Mouse (Mus musculus): ENCODE measurements around the gene Erbb4. TPM values are rescaled to one million over a fixed set of nuclear protein-coding genes. Genes with fewer than 3 reads are reported as not detected.

Erbb4 gene
- polyA plus RNA-seq, 1 experiment from 2014 or later: 1.3 TPM

GRCm38 (mm10) chr1:68874954-68875353 lies 232.9 kb downstream of the Erbb4 start:
- ATAC-seq (replicated peaks; ENCODE audit: insufficient number of reproducible peaks, low FRiP score, low TSS enrichment, low read depth): no peak
- Histone ChIP-seq H3K9me3 (replicated peaks; ENCODE audit: control insufficient read depth, low read length) (no peaks in the 10 kb centered on the region), H3K27ac (replicated peaks; ENCODE audit: low read depth, low read length) (no peak overlapping the region), H3K27me3 (ENCODE audit: control insufficient read depth, insufficient read depth, low read length) (no peaks in the 10 kb centered on the region), H3K4me2 (ENCODE audit: low read depth, low read length) (no peak overlapping the region), H3K36me3 (replicated peaks; ENCODE audit: control insufficient read depth, insufficient read depth, low read depth, low read length) (no peaks in the 10 kb centered on the region), H3K4me3 (ENCODE audit: low read depth, low read length) (no peak overlapping the region), H3K9ac (replicated peaks; ENCODE audit: low read length) (no peak overlapping the region), H3K4me1 (ENCODE audit: control insufficient read depth, insufficient read depth, low read length) (no peaks in the 10 kb centered on the region)
- no peak for DNase-seq (ENCODE audit: low spot score)
- 59% methylated on average over 8 of the region's 8 CpGs for WGBS

DNA sequence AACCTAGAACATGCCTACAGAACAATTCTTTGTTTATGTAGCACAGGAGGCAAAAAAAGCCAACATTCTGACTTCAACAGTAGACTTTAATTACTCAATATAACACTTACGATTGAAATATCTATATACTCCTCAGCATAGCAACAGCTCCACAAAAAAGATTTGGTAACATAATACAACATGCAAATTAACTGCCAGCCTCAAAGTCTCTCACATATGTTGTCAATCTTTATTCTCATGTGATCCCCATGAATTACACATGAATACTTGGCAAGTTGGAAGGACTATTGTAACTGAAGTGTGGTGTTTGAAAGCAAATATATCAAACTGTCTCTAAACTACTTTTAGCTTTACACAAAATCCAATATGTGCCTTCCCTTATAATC lies 234.2 kb downstream of the Erbb4 start:
- Histone ChIP-seq H3K4me1 (ENCODE audit: control insufficient read depth, insufficient read depth, low read length) (no peaks in the 10 kb centered on the region), H3K9me3 (replicated peaks; ENCODE audit: control insufficient read depth, low read length) (no peaks in the 10 kb centered on the region), H3K4me3 (ENCODE audit: low read depth, low read length) (no peak overlapping the region), H3K4me2 (ENCODE audit: low read depth, low read length) (no peak overlapping the region), H3K27ac (replicated peaks; ENCODE audit: low read depth, low read length) (no peak overlapping the region), H3K9ac (replicated peaks; ENCODE audit: low read length) (no peak overlapping the region), H3K27me3 (ENCODE audit: control insufficient read depth, insufficient read depth, low read length) (no peaks in the 10 kb centered on the region), H3K36me3 (replicated peaks; ENCODE audit: control insufficient read depth, insufficient read depth, low read depth, low read length) (no peaks in the 10 kb centered on the region)
- DNase-seq (ENCODE audit: low spot score) (no peak), ATAC-seq (replicated peaks; ENCODE audit: insufficient number of reproducible peaks, low FRiP score, low TSS enrichment, low read depth) (no peak)
- WGBS: 68% methylated on average over 1 of the region's 1 CpGs

DNA sequence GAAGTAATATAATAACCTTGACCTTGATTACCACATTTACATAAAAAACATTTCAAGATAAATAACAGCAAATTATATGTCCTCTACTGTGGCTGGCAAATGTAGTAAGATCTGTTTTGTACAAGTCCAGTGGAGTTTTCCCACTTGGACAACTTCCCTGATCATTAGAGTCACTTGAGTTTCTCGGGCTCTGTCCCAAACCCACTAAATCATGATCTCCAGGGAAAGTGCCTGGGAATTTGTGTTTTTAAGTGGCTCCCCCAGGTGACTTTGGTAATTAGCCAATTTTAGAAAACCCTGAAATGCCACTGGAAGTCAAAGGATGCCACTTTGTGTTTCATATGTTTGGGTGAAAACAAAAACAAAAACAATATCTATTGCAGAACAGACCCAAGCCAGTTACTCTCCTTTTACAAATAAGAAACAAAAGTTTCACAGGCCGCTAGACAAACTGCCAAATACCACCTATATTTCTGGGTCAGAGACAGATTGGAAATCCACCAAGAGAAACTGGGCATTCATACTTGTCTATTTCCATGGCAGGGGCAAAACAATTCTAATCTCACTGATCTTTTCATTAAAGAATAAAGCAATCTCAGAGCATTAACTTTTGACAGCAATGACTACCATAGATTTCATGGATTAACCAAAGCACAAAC lies 234.8 kb downstream of the Erbb4 start:
- Histone ChIP-seq H3K27ac (replicated peaks; ENCODE audit: low read depth, low read length) (no peak overlapping the region), H3K4me2 (ENCODE audit: low read depth, low read length) (no peak overlapping the region), H3K9ac (replicated peaks; ENCODE audit: low read length) (no peak overlapping the region), H3K9me3 (replicated peaks; ENCODE audit: control insufficient read depth, low read length) (no peaks in the 10 kb centered on the region), H3K4me3 (ENCODE audit: low read depth, low read length) (no peak overlapping the region), H3K4me1 (ENCODE audit: control insufficient read depth, insufficient read depth, low read length) (no peaks in the 10 kb centered on the region), H3K27me3 (ENCODE audit: control insufficient read depth, insufficient read depth, low read length) (no peaks in the 10 kb centered on the region), H3K36me3 (replicated peaks; ENCODE audit: control insufficient read depth, insufficient read depth, low read depth, low read length) (no peaks in the 10 kb centered on the region)
- 80% methylated on average over 2 of the region's 2 CpGs for WGBS
- DNase-seq (ENCODE audit: low spot score) (no peak), ATAC-seq (replicated peaks; ENCODE audit: insufficient number of reproducible peaks, low FRiP score, low TSS enrichment, low read depth) (no peak)

DNA sequence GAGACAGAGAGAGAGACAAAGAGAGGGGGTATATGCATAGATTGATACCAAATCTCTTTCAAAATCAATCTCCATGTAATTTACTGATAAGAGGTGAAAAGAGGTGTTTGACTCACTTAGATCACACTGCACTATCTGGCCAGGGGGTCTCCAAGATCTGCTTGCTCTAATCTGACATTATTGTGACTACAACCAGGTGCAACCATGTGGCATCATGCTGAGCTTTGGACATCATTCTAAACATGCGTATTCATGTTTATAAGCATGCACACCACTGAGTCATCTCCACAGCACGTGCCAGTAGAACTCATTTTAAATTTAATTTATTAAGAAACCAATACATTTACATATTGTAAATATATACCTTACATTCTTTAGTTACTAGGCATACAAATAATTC lies 247.5 kb downstream of the Erbb4 start:
- no peaks in the 10 kb centered on the region for H3K9me3 ChIP-seq (replicated peaks; ENCODE audit: control insufficient read depth, low read length)
- WGBS: 94% methylated on average over 2 of the region's 2 CpGs
- H3K4me2 ChIP-seq (ENCODE audit: low read depth, low read length): no peak overlapping the region
- no peak for DNase-seq (ENCODE audit: low spot score)
- no peak overlapping the region for H3K27ac ChIP-seq (replicated peaks; ENCODE audit: low read depth, low read length)
- no peaks in the 10 kb centered on the region for H3K27me3 ChIP-seq (ENCODE audit: control insufficient read depth, insufficient read depth, low read length)
- H3K4me3 ChIP-seq (ENCODE audit: low read depth, low read length): no peak overlapping the region
- no peak for ATAC-seq (replicated peaks; ENCODE audit: insufficient number of reproducible peaks, low FRiP score, low TSS enrichment, low read depth)
- H3K9ac ChIP-seq (replicated peaks; ENCODE audit: low read length): no peak overlapping the region
- H3K4me1 ChIP-seq (ENCODE audit: control insufficient read depth, insufficient read depth, low read length): no peaks in the 10 kb centered on the region
- H3K36me3 ChIP-seq (replicated peaks; ENCODE audit: control insufficient read depth, insufficient read depth, low read depth, low read length): no peaks in the 10 kb centered on the region

- Histone ChIP-seq H3K27me3 (ENCODE audit: control insufficient read depth, insufficient read depth, low read length) (no peaks in the 10 kb centered on the region), H3K4me3 (ENCODE audit: low read depth, low read length) (no peak overlapping the region), H3K9me3 (replicated peaks; ENCODE audit: control insufficient read depth, low read length) (no peaks in the 10 kb centered on the region), H3K9ac (replicated peaks; ENCODE audit: low read length) (no peak overlapping the region), H3K36me3 (replicated peaks; ENCODE audit: control insufficient read depth, insufficient read depth, low read depth, low read length) (no peaks in the 10 kb centered on the region), H3K4me1 (ENCODE audit: control insufficient read depth, insufficient read depth, low read length) (no peaks in the 10 kb centered on the region), H3K27ac (replicated peaks; ENCODE audit: low read depth, low read length) (no peak overlapping the region), H3K4me2 (ENCODE audit: low read depth, low read length) (no peak overlapping the region)
- DNase-seq (ENCODE audit: low spot score): no peak
- 89% methylated on average over 4 of the region's 4 CpGs for WGBS
- no peak for ATAC-seq (replicated peaks; ENCODE audit: insufficient number of reproducible peaks, low FRiP score, low TSS enrichment, low read depth)
These were observed 248.4 kb downstream of the Erbb4 start for GRCm38 (mm10) chr1:68859480-68859879.

DNA sequence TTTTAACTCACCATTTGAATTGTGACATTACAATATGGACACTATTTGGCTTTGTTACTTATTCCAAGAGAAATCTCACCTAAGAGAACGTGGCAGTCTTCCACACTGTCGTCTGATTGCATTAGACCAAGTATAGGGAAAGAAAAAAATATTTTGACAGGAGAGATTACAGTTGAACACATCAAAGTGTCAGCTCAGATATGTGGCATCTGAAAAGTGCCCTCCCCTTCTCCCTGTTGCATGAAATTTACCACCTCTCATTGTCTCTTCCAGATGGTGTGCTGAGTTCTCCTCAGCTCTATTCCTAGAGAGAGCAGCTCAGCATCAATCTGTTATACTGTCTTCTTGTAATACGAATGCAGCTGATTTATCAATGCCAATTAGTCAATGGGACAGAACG lies 268.5 kb downstream of the Erbb4 start:
- H3K9me3 ChIP-seq (replicated peaks; ENCODE audit: control insufficient read depth, low read length): no peaks in the 10 kb centered on the region
- H3K36me3 ChIP-seq (replicated peaks; ENCODE audit: control insufficient read depth, insufficient read depth, low read depth, low read length): no peaks in the 10 kb centered on the region
- H3K4me2 ChIP-seq (ENCODE audit: low read depth, low read length): no peak overlapping the region
- DNase-seq (ENCODE audit: low spot score): no peak
- 77% methylated on average over 4 of the region's 4 CpGs for WGBS
- no peak for ATAC-seq (replicated peaks; ENCODE audit: insufficient number of reproducible peaks, low FRiP score, low TSS enrichment, low read depth)
- H3K4me1 ChIP-seq (ENCODE audit: control insufficient read depth, insufficient read depth, low read length): no peaks in the 10 kb centered on the region
- H3K4me3 ChIP-seq (ENCODE audit: low read depth, low read length): no peak overlapping the region
- H3K9ac ChIP-seq (replicated peaks; ENCODE audit: low read length): no peak overlapping the region
- no peak overlapping the region for H3K27ac ChIP-seq (replicated peaks; ENCODE audit: low read depth, low read length)
- no peaks in the 10 kb centered on the region for H3K27me3 ChIP-seq (ENCODE audit: control insufficient read depth, insufficient read depth, low read length)

DNA sequence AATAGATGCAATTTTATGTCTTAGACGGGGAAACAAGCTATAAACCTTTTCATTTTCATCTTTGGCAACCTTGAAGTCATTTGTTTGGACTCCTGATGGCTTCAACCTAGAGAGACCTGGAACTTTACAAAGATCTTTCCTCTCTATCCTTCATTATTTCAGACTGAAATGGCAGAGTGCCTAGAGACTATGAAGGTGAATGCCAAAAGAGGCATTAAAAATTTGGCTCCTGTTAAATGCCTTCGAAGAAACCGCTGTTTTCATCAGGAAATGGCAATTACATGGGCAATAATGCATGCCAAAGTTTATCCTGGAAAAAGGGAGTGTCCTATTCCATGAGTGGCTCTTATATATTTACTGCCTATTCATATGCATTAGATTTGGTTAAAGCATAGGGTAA lies 273.2 kb downstream of the Erbb4 start:
- H3K36me3 ChIP-seq (replicated peaks; ENCODE audit: control insufficient read depth, insufficient read depth, low read depth, low read length): no peaks in the 10 kb centered on the region
- no peak overlapping the region for H3K4me3 ChIP-seq (ENCODE audit: low read depth, low read length)
- H3K27me3 ChIP-seq (ENCODE audit: control insufficient read depth, insufficient read depth, low read length): no peaks in the 10 kb centered on the region
- no peaks in the 10 kb centered on the region for H3K9me3 ChIP-seq (replicated peaks; ENCODE audit: control insufficient read depth, low read length)
- no peak for DNase-seq (ENCODE audit: low spot score)
- 77% methylated on average over 3 of the region's 3 CpGs for WGBS
- H3K4me2 ChIP-seq (ENCODE audit: low read depth, low read length): no peak overlapping the region
- no peak overlapping the region for H3K27ac ChIP-seq (replicated peaks; ENCODE audit: low read depth, low read length)
- no peaks in the 10 kb centered on the region for H3K4me1 ChIP-seq (ENCODE audit: control insufficient read depth, insufficient read depth, low read length)
- H3K9ac ChIP-seq (replicated peaks; ENCODE audit: low read length): no peak overlapping the region
- ATAC-seq (replicated peaks; ENCODE audit: insufficient number of reproducible peaks, low FRiP score, low TSS enrichment, low read depth): no peak

DNA sequence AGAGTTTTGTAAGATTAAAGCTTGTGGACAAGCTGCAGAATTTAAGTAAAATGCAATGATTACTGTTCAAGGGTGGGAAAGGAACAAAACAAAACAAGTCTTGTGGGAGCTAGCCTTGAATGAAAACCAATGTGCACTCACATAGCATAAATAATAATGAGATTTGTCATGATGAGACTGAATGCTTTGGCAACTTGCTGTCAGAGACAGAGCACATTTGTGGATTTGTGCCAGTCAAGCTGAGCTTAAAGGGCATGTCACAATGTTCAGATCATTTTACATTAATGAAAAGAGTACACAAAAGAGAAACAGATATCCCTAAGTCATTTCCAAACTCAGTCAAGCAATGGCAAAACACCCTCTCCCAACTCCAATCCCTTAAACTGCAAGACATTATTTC lies 275.8 kb downstream of the Erbb4 start:
- Histone ChIP-seq H3K27me3 (ENCODE audit: control insufficient read depth, insufficient read depth, low read length) (no peaks in the 10 kb centered on the region), H3K4me3 (ENCODE audit: low read depth, low read length) (no peak overlapping the region), H3K27ac (replicated peaks; ENCODE audit: low read depth, low read length) (no peak overlapping the region), H3K4me1 (ENCODE audit: control insufficient read depth, insufficient read depth, low read length) (no peaks in the 10 kb centered on the region), H3K9me3 (replicated peaks; ENCODE audit: control insufficient read depth, low read length) (no peaks in the 10 kb centered on the region), H3K36me3 (replicated peaks; ENCODE audit: control insufficient read depth, insufficient read depth, low read depth, low read length) (no peaks in the 10 kb centered on the region), H3K4me2 (ENCODE audit: low read depth, low read length) (no peak overlapping the region), H3K9ac (replicated peaks; ENCODE audit: low read length) (no peak overlapping the region)
- no peak for DNase-seq (ENCODE audit: low spot score)
- no peak for ATAC-seq (replicated peaks; ENCODE audit: insufficient number of reproducible peaks, low FRiP score, low TSS enrichment, low read depth)
